Mouse (Mus musculus) MEL (cell line): Measurements from ENCODE around the gene Smyd3. TPM values are rescaled to one million over a fixed set of nuclear protein-coding genes. Genes with fewer than 3 reads are reported as not detected.
A peak's percentile ranks its signal among the peaks of the same experiment; 100 is the strongest.

Experiments used
- DNase-seq: peaks from one replicate; pipeline ENCODE4 v3.0.0; 2011; ENCODE audit warnings: low read depth, low spot score
- H3K27ac ChIP-seq: 2 replicates; pipeline ENCODE4 v1.5.1; 2012; ENCODE audit warnings: low read depth, mild to moderate bottlenecking, control low read depth, low read length, moderate library complexity; ENCODE audit not compliant: control insufficient read depth
- H3K27me3 ChIP-seq, 2 experiments: fragments of 150-350 bp in 1 of 2; sonication (generic) in 1 of 2; 2 replicates each; pipeline ENCODE4 v1.6.1; 2012; ENCODE audit warnings: low read length in 2 of 2, mild to moderate bottlenecking in 2 of 2, improper control_type of control experiment in 1 of 2, moderate library complexity in 1 of 2; ENCODE audit not compliant: insufficient read depth in 2 of 2, control insufficient read depth in 1 of 2
- H3K36me3 ChIP-seq, 2 experiments: 2 replicates each; pipeline ENCODE4 v1.6.1; 2012 to 2014; ENCODE audit warnings: low read length in 2 of 2, improper control_type of control experiment in 1 of 2, inconsistent platforms in 1 of 2, mild to moderate bottlenecking in 1 of 2; ENCODE audit not compliant: insufficient read depth in 2 of 2, control insufficient read depth in 1 of 2
- H3K4me1 ChIP-seq, 2 experiments: fragments of 150-350 bp in 1 of 2; sonication (generic) in 1 of 2; 2 replicates each; pipeline ENCODE4 v1.6.1; 2012; ENCODE audit warnings: low read length in 2 of 2, improper control_type of control experiment in 1 of 2, mild to moderate bottlenecking in 1 of 2; ENCODE audit not compliant: insufficient read depth in 2 of 2, control insufficient read depth in 1 of 2
- H3K4me3 ChIP-seq, 2 experiments: fragments of 150-350 bp in 1 of 2; sonication (generic) in 1 of 2; 2 replicates each; pipeline ENCODE4 v1.5.1; 2012; ENCODE audit warnings: low read depth in 2 of 2, low read length in 2 of 2, mild to moderate bottlenecking in 2 of 2, moderate library complexity in 2 of 2, control low read depth in 1 of 2, improper control_type of control experiment in 1 of 2; ENCODE audit not compliant: control insufficient read depth in 1 of 2, insufficient read depth in 1 of 2
- H3K79me2 ChIP-seq: 2 replicates; pipeline ENCODE4 v1.6.1; 2012; ENCODE audit warnings: mild to moderate bottlenecking, low read length, moderate library complexity; ENCODE audit not compliant: control insufficient read depth, poor library complexity, insufficient read depth
- H3K9ac ChIP-seq: 2 replicates; pipeline ENCODE4 v1.6.1; 2012; ENCODE audit warnings: low read depth, mild to moderate bottlenecking, control low read depth, low read length, moderate library complexity; ENCODE audit not compliant: control insufficient read depth, poor library complexity, severe bottlenecking
- H3K9me3 ChIP-seq: fragments of 150-350 bp; sonication (generic); replicated peaks from 2 replicates; pipeline ENCODE4 v1.6.1; 2012; ENCODE audit warnings: mild to moderate bottlenecking, low read length, improper control_type of control experiment, moderate library complexity; ENCODE audit not compliant: insufficient read depth
- CTCF ChIP-seq, 3 experiments: IDR thresholded peaks in 2 of 3; conservative IDR thresholded peaks in 1 of 3; 2 replicates each; pipeline ENCODE4 v1.5.1; 2011 to 2012; ENCODE audit warnings: low read length in 3 of 3, low read depth in 2 of 3, mild to moderate bottlenecking in 2 of 3, improper control_type of control experiment in 1 of 3, inconsistent platforms in 1 of 3, mixed read lengths in 1 of 3, moderate library complexity in 1 of 3; ENCODE audit not compliant: control insufficient read depth in 1 of 3, insufficient read depth in 1 of 3, poor library complexity in 1 of 3, severe bottlenecking in 1 of 3
- E2F4 ChIP-seq: IDR thresholded peaks from 2 replicates; pipeline ENCODE4 v1.6.1; 2011; ENCODE audit warnings: low read depth, low read length, improper control_type of control experiment, borderline replicate concordance
- EP300 ChIP-seq, 2 experiments: IDR thresholded peaks; 2 replicates each; pipeline ENCODE4 v1.6.1; 2011; ENCODE audit warnings: improper control_type of control experiment in 2 of 2, low read length in 2 of 2, low read depth in 1 of 2, mild to moderate bottlenecking in 1 of 2
- JUND ChIP-seq: IDR thresholded peaks from 2 replicates; pipeline ENCODE4 v1.6.1; 2011; ENCODE audit warnings: low read depth, mild to moderate bottlenecking, improper control_type of control experiment, low read length
- MAX ChIP-seq: IDR thresholded peaks from 2 replicates; pipeline ENCODE4 v1.6.1; 2011; ENCODE audit warnings: low read length, improper control_type of control experiment
- MAZ ChIP-seq: IDR thresholded peaks from 2 replicates; pipeline ENCODE4 v1.6.1; 2012; ENCODE audit warnings: low read depth, mild to moderate bottlenecking, inconsistent platforms, low read length, improper control_type of control experiment
- POLR2A ChIP-seq, 2 experiments: IDR thresholded peaks; 2 replicates each; pipeline ENCODE4 v1.6.1; 2011 to 2012; ENCODE audit warnings: low read length in 2 of 2, mild to moderate bottlenecking in 2 of 2, control low read depth in 1 of 2, improper control_type of control experiment in 1 of 2, low read depth in 1 of 2, moderate library complexity in 1 of 2; ENCODE audit not compliant: control insufficient read depth in 1 of 2, insufficient read depth in 1 of 2, poor library complexity in 1 of 2
- POLR2AphosphoS2 ChIP-seq: IDR thresholded peaks from 2 replicates; pipeline ENCODE4 v1.6.1; 2011; ENCODE audit warnings: low read length, improper control_type of control experiment
- POLR2AphosphoS5 ChIP-seq: IDR thresholded peaks from 2 replicates; pipeline ENCODE4 v1.6.1; 2012; ENCODE audit warnings: low read depth, borderline replicate concordance, mild to moderate bottlenecking, inconsistent platforms, low read length, moderate library complexity, mixed read lengths
- RCOR1 ChIP-seq: IDR thresholded peaks from 2 replicates; pipeline ENCODE4 v1.6.1; 2012; ENCODE audit warnings: low read depth, mild to moderate bottlenecking, inconsistent platforms, low read length, improper control_type of control experiment
- SMC3 ChIP-seq: IDR thresholded peaks from 2 replicates; pipeline ENCODE4 v1.6.1; 2011; ENCODE audit warnings: low read depth, low read length, improper control_type of control experiment
- TAL1 ChIP-seq: IDR thresholded peaks from 2 replicates; pipeline ENCODE4 v1.6.1; 2012; ENCODE audit warnings: mild to moderate bottlenecking, inconsistent platforms, low read length, moderate library complexity, mixed read lengths
- TCF12 ChIP-seq: IDR thresholded peaks from 2 replicates; pipeline ENCODE4 v1.6.1; 2014; ENCODE audit warnings: low read depth, mild to moderate bottlenecking, inconsistent platforms, low read length, improper control_type of control experiment, moderate library complexity
- ZC3H11A ChIP-seq: IDR thresholded peaks from 2 replicates; pipeline ENCODE4 v1.6.1; 2012; ENCODE audit warnings: low read depth, mild to moderate bottlenecking, inconsistent platforms, low read length, improper control_type of control experiment
- ZKSCAN1 ChIP-seq: IDR thresholded peaks from 2 replicates; pipeline ENCODE4 v1.6.1; 2012; ENCODE audit warnings: low read depth, mild to moderate bottlenecking, inconsistent platforms, low read length, improper control_type of control experiment, moderate library complexity
- ZNF384 ChIP-seq: IDR thresholded peaks from 2 replicates; pipeline ENCODE4 v1.6.1; 2012; ENCODE audit warnings: low read depth, mild to moderate bottlenecking, inconsistent platforms, low read length, improper control_type of control experiment
- polyA plus RNA-seq, 2 experiments: library from polyadenylated mRNA; stranded (reverse) in 1 of 2; unstranded in 1 of 2; fragments of >175 nt in 1 of 2; fragments of >200 nt in 1 of 2; gene quantifications; 2 replicates each; pipeline versions ENCODE4 v1.2.1 to v1.2.4; 2012; ENCODE audit warnings: low replicate concordance in 2 of 2, low read depth in 1 of 2; ENCODE audit not compliant: insufficient read length in 2 of 2, insufficient read depth in 1 of 2, missing spikeins in 1 of 2
- total RNA-seq: library from RNA; depleted of rRNA; stranded (reverse); fragments of 300-350 nt; gene quantifications from 2 replicates; pipeline ENCODE4 v1.2.3, GENCODE M21; 2012

Gene Smyd3
- total and polyA plus RNA-seq, 3 experiments: 13.3 to 18.2 TPM; not detected in 1

- Histone ChIP-seq H3K4me1 (no peaks in the 10 kb centered on the region), H3K4me3 (no peak overlapping the region), H3K9me3 (no peaks in the 10 kb centered on the region), H3K9ac (no peak overlapping the region), H3K27ac (no peak overlapping the region), H3K27me3 (no peaks in the 10 kb centered on the region), H3K79me2 (no peaks in the 10 kb centered on the region), H3K36me3 (no peaks in the 10 kb centered on the region)
- TF ChIP-seq CTCF (IDR thresholded peaks at IDR 0.05 in 2 of 3, conservative IDR thresholded peaks at IDR 0.05 in 1 of 3; ENCODE audit: control insufficient read depth in 1 of 3, insufficient read depth in 1 of 3, low read depth in 2 of 3, low read length in 3 of 3, poor library complexity in 1 of 3, severe bottlenecking in 1 of 3) (no peak), JUND (no peak), POLR2AphosphoS2 (no peak), ZNF384 (no peak)
- no peak for DNase-seq
Measured at GRCm38 (mm10) chr1:179013021-179013420, 504.8 kb downstream of the Smyd3 start.

- TF ChIP-seq CTCF (IDR thresholded peaks at IDR 0.05 in 2 of 3, conservative IDR thresholded peaks at IDR 0.05 in 1 of 3; ENCODE audit: control insufficient read depth in 1 of 3, insufficient read depth in 1 of 3, low read depth in 2 of 3, low read length in 3 of 3, poor library complexity in 1 of 3, severe bottlenecking in 1 of 3) (no peak), RCOR1 (no peak)
- Histone ChIP-seq H3K4me1 (no peaks in the 10 kb centered on the region), H3K27ac (no peak overlapping the region), H3K36me3 (no peaks in the 10 kb centered on the region), H3K9ac (no peak overlapping the region), H3K9me3 (no peaks in the 10 kb centered on the region), H3K4me3 (no peak overlapping the region), H3K27me3 (no peaks in the 10 kb centered on the region), H3K79me2 (no peaks in the 10 kb centered on the region)
- DNase-seq: peak; percentile 34
Measured at GRCm38 (mm10) chr1:179012273-179012672, 505.6 kb downstream of the Smyd3 start.

GRCm38 (mm10) chr1:179010756-179011155, 507.1 kb downstream of the Smyd3 start:
- Histone ChIP-seq H3K27me3 (no peaks in the 10 kb centered on the region), H3K4me3 (no peak overlapping the region), H3K4me1 (no peaks in the 10 kb centered on the region), H3K9me3 (no peaks in the 10 kb centered on the region), H3K27ac (no peak overlapping the region), H3K36me3 (no peaks in the 10 kb centered on the region), H3K9ac (no peak overlapping the region), H3K79me2 (no peaks in the 10 kb centered on the region)
- no peak for TF ChIP-seq MAZ
- TF ChIP-seq TAL1: no peak
- TF ChIP-seq ZKSCAN1: no peak
- TF ChIP-seq ZNF384: no peak
- no peak for TF ChIP-seq SMC3
- TF ChIP-seq EP300 (IDR thresholded peaks at IDR 0.05; ENCODE audit: low read depth in 1 of 2, low read length in 2 of 2): no peak
- no peak for TF ChIP-seq E2F4
- TF ChIP-seq RCOR1: no peak
- TF ChIP-seq TCF12: no peak
- TF ChIP-seq ZC3H11A: no peak
- no peak for TF ChIP-seq POLR2A (IDR thresholded peaks at IDR 0.05; ENCODE audit: control insufficient read depth in 1 of 2, insufficient read depth in 1 of 2, low read depth in 1 of 2, low read length in 2 of 2, poor library complexity in 1 of 2)
- TF ChIP-seq MAX: no peak
- no peak for TF ChIP-seq POLR2AphosphoS5
- DNase-seq: no peak
